In the genomic region with DNA sequence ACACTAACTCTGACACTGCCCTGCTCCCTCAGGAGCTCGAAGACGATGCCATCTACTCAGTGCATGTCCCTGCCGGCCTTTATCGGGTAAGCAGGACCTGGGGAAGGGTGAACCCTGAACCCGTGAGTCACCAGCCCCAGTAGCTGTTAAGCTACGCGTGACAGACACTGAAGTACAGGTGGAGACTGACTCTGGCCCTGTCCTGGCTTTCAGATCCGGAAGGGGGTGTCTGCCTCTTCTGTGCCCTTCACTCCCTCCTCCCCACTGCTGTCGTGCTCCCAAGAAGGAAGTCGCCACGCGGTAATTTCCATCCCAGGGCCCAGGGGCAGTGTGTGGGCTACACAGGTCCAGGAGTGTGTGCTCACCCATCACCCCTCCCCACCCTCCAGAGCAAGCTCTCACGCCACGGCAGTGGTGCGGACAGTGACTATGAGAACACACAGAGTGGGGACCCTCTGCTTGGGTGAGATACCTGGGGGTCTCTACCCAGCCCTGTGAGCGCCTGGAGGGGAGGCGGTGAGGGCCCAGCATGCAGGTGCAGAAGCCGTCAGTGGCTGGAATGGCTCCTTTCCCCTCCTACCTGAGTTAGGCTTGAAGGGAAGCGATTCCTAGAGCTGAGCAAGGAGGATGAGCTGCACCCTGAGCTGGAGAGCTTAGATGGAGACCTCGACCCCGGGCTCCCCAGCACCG, we compare ENCODE assay signal across 23 mouse cellular contexts. TPM values are rescaled to one million over a fixed set of nuclear protein-coding genes. Genes with fewer than 3 reads are reported as not detected.
A peak's percentile ranks its signal among the peaks of the same experiment; 100 is the strongest.
DNase-seq lines count a peak whose midpoint lies in the region; ATAC-seq and TF ChIP-seq lines count a peak whose summit lies in the region.
"Had no signal": no experiment of that assay in that cellular context is flagged by ENCODE, and none has a peak within 500 bp of the region (broad histone marks: within the 10 kb centered on the region; RNA-seq: fewer than 3 reads in every experiment).

No protein-coding gene starts in this region.

- WGBS in kidney, postnatal 0 days = 83% methylated on average over 22 of the region's 22 CpGs
- 72% methylated on average over 22 of the region's 22 CpGs for WGBS in kidney, adult 2 months
- WGBS in small intestine, adult 2 months = 52% methylated on average over 22 of the region's 22 CpGs

- peaks cover 55% of the 10 kb centered on the region for H3K36me3 ChIP-seq in kidney, postnatal 0 days (ENCODE audit: insufficient read depth, low read length)
- H3K36me3 ChIP-seq in kidney, adult 2 months (ENCODE audit: control insufficient read depth, insufficient read depth, low read length) = no peaks in the 10 kb centered on the region; the same call in 1 of the 2 replicates
- H3K36me3 ChIP-seq in small intestine, adult 2 months (ENCODE audit: control insufficient read depth, insufficient read depth, low read length) = peaks cover 46% of the 10 kb centered on the region

- no peak overlapping the region for H3K4me2 ChIP-seq in kidney, postnatal 0 days (ENCODE audit: low read length)
- H3K4me2 ChIP-seq: heart, embryonic 13.5 days; hindbrain, embryonic 12.5 days; limb, embryonic 15.5 days; lung, embryonic 15.5 days; neural tube, embryonic 13.5 days had no signal

- peak; percentile 25 for DNase-seq in cerebellum, adult 9-10 months
- no peak for DNase-seq in cerebellum, postnatal 4 days (ENCODE audit: low spot score in 2 of 2)
- no peak for DNase-seq in kidney, postnatal 0 days (ENCODE audit: low spot score)
- DNase-seq in kidney, adult 2 months = no peak
- DNase-seq in cerebellum, postnatal 25 days = peak; percentile 10 to 19
- DNase-seq in spleen, adult 18-20 months = no peak
- DNase-seq: forebrain, postnatal 0 days; heart, postnatal 14 days; layer of hippocampus, postnatal 36 days had no signal

- H3K27me3 ChIP-seq in kidney, postnatal 0 days (ENCODE audit: insufficient read depth, low read length) = no peaks in the 10 kb centered on the region
- H3K27me3 ChIP-seq in kidney, adult 2 months (replicated peaks; ENCODE audit: control insufficient read depth, insufficient read depth, low read length) = no peaks in the 10 kb centered on the region
- no peaks in the 10 kb centered on the region for H3K27me3 ChIP-seq in small intestine, adult 2 months (ENCODE audit: control insufficient read depth, insufficient read depth, low read length)
- H3K27me3 ChIP-seq: heart, embryonic 13.5 days; hindbrain, embryonic 12.5 days; limb, embryonic 15.5 days; lung, embryonic 15.5 days; neural tube, embryonic 13.5 days; Patski had no signal

- H3K27ac ChIP-seq in kidney, postnatal 0 days = peak overlapping the region; percentile 31; the same call in 1 of the 2 replicates
- no peak overlapping the region for H3K27ac ChIP-seq in kidney, adult 2 months (ENCODE audit: insufficient read depth, low read depth, low read length)
- H3K27ac ChIP-seq in small intestine, adult 2 months (ENCODE audit: insufficient read depth, low read depth, low read length) = peak overlapping the region; percentile 99
- H3K27ac ChIP-seq: heart, adult 2 months; heart, embryonic 13.5 days; hindbrain, embryonic 12.5 days; liver, embryonic 14.5 days; lung, embryonic 15.5 days; neural tube, embryonic 13.5 days had no signal

- no peaks in the 10 kb centered on the region for H3K9me3 ChIP-seq in kidney, postnatal 0 days (replicated peaks; ENCODE audit: low read length)
- H3K9me3 ChIP-seq: G1E; heart, embryonic 13.5 days; hindbrain, embryonic 12.5 days; limb, embryonic 15.5 days; lung, embryonic 15.5 days; neural tube, embryonic 13.5 days had no signal

- H3K4me1 ChIP-seq in kidney, postnatal 0 days (replicated peaks; ENCODE audit: insufficient read depth, low read length) = peaks cover 9% of the 10 kb centered on the region
- peaks cover 7% of the 10 kb centered on the region for H3K4me1 ChIP-seq in kidney, adult 2 months (ENCODE audit: control insufficient read depth, insufficient read depth, low read length)
- peaks cover 36% of the 10 kb centered on the region for H3K4me1 ChIP-seq in small intestine, adult 2 months (ENCODE audit: control insufficient read depth, insufficient read depth, insufficient read length, low read length)

- H3K9ac ChIP-seq in kidney, postnatal 0 days (ENCODE audit: low read depth, low read length) = no peak overlapping the region
- H3K9ac ChIP-seq: forebrain, postnatal 0 days; heart, embryonic 13.5 days; hindbrain, embryonic 12.5 days; limb, embryonic 15.5 days; liver, embryonic 14.5 days; lung, embryonic 15.5 days had no signal

- no peak for TF ChIP-seq CTCF in kidney, postnatal 0 days (IDR thresholded peaks at IDR 0.05; ENCODE audit: low read depth)
- no peak for TF ChIP-seq CTCF in kidney, adult 2 months (conservative IDR thresholded peaks at IDR 0.05; ENCODE audit: insufficient read depth, insufficient read length, low read depth, low read length)
- TF ChIP-seq CTCF in small intestine, adult 2 months (IDR thresholded peaks at IDR 0.05; ENCODE audit: extremely low read depth, insufficient read length, insufficient replicate concordance, low read depth, low read length) = no peak

- no peak for TF ChIP-seq POLR2A in kidney, adult 2 months (IDR thresholded peaks at IDR 0.05; ENCODE audit: low read depth, low read length)
- TF ChIP-seq POLR2A in small intestine, adult 2 months (IDR thresholded peaks at IDR 0.05; ENCODE audit: low read depth, low read length) = no peak; the same call in 1 of the 2 replicates

- H3K4me3 ChIP-seq in kidney, postnatal 0 days (replicated peaks; ENCODE audit: low read depth, low read length) = no peak overlapping the region
- no peak overlapping the region for H3K4me3 ChIP-seq in kidney, adult 2 months (ENCODE audit: insufficient read depth, low read depth, low read length)
- peak overlapping the region; percentile 48 for H3K4me3 ChIP-seq in small intestine, adult 2 months (ENCODE audit: low read depth, low read length)
- H3K4me3 ChIP-seq: heart, adult 2 months; heart, embryonic 13.5 days; hindbrain, embryonic 12.5 days; limb, embryonic 15.5 days; lung, embryonic 15.5 days; myocyte; neural tube, embryonic 13.5 days had no signal

- peak; percentile 11; the same call in 1 of the 2 replicates for ATAC-seq in kidney, postnatal 0 days (replicated peaks; ENCODE audit: low FRiP score, low read depth)
- ATAC-seq: forebrain, postnatal 0 days; midbrain, embryonic 16.5 days; Patski had no signal

RNA-seq across cellular contexts. Expression of a gene that starts 9.5 kb away (rescaled TPM):
- 1.9 and 2.2 TPM in 2 replicates for polyA plus RNA-seq in kidney, postnatal 0 days (2015; fragmentation: Nextera tagmentation; extraction: Ambion mirVana)
- polyA plus RNA-seq in kidney, adult 2 months (2012; rRNA removed) = 2.7 and 3.2 TPM in 2 replicates
- 2.7 and 3.7 TPM in 2 replicates for polyA plus RNA-seq in small intestine, adult 2 months (2012; rRNA removed)

RNA-seq across cellular contexts. Expression of a gene that starts 10.3 kb away (rescaled TPM):
- 34.8 and 36.0 TPM in 2 replicates for polyA plus RNA-seq in kidney, postnatal 0 days (2015; fragmentation: Nextera tagmentation; extraction: Ambion mirVana)
- polyA plus RNA-seq in kidney, adult 2 months (2012; rRNA removed) = 19.4 and 24.4 TPM in 2 replicates
- 15.2 and 46.8 TPM in 2 replicates for polyA plus RNA-seq in small intestine, adult 2 months (2012; rRNA removed)

RNA-seq across cellular contexts. Expression of a gene that starts 12.1 kb away (rescaled TPM):
- polyA plus RNA-seq in kidney, postnatal 0 days (2015; fragmentation: Nextera tagmentation; extraction: Ambion mirVana) = 10.9 and 11.3 TPM in 2 replicates
- polyA plus RNA-seq in kidney, adult 2 months (2012; rRNA removed) = 53.2 and 58.5 TPM in 2 replicates
- polyA plus RNA-seq in small intestine, adult 2 months (2012; rRNA removed) = 50.0 and 119 TPM in 2 replicates

RNA-seq across cellular contexts. Expression of a gene that starts 13.6 kb away (rescaled TPM):
- not detected in 2 replicates for polyA plus RNA-seq in kidney, postnatal 0 days (2015; fragmentation: Nextera tagmentation; extraction: Ambion mirVana)
- not detected in 2 replicates for polyA plus RNA-seq in kidney, adult 2 months (2012; rRNA removed)
- polyA plus RNA-seq in small intestine, adult 2 months (2012; rRNA removed) = not detected in 2 replicates
- polyA plus RNA-seq: cerebellum, adult 2 months; forebrain, postnatal 0 days; G1E; heart, embryonic 13.5 days; limb, embryonic 15.5 days; liver, embryonic 14.5 days; midbrain, embryonic 16.5 days; myocyte; Patski; stomach, embryonic 16.5 days had no signal

RNA-seq across cellular contexts. Expression of a gene that starts 16.0 kb away (rescaled TPM):
- polyA plus RNA-seq in kidney, postnatal 0 days (2015; fragmentation: Nextera tagmentation; extraction: Ambion mirVana) = 5.8 and 6.4 TPM in 2 replicates
- polyA plus RNA-seq in kidney, adult 2 months (2012; rRNA removed) = 22.3 and 31.4 TPM in 2 replicates
- 9.2 and 12.0 TPM in 2 replicates for polyA plus RNA-seq in small intestine, adult 2 months (2012; rRNA removed)

Comparison
In these comparisons a context has a peak if more than half of its experiments do, and no peak if none do; other contexts are left out.
1. DNase-seq: peak in cerebellum, adult 9-10 months (single experiment) and cerebellum, postnatal 25 days (2 of 2); none in cerebellum, postnatal 4 days (0 of 2), kidney, postnatal 0 days (single experiment), kidney, adult 2 months (single experiment) and spleen, adult 18-20 months (0 of 2).